Mouse (Mus musculus) olfactory bulb, adult 2 months (tissue): ENCODE measurements around the gene Gm3336.

Experiments
- CTCF ChIP-seq: fragments of 200-500 bp; IDR thresholded peaks from 2 replicates; pipeline ENCODE4 v1.5.1; 2012; ENCODE audit warnings: low read depth, mild to moderate bottlenecking, low read length, moderate library complexity; ENCODE audit not compliant: insufficient read depth
- POLR2A ChIP-seq: fragments of 200-500 bp; IDR thresholded peaks from 2 replicates; pipeline ENCODE4 v1.6.1; 2012; ENCODE audit warnings: mild to moderate bottlenecking, low read depth, low read length, moderate library complexity; ENCODE audit not compliant: insufficient read depth

- peak; percentile 75 for TF ChIP-seq CTCF
- no peak for TF ChIP-seq POLR2A
These were observed at the start of gene Gm3336 for GRCm38 (mm10) chr8:70718297-70718696.
